Comparison of ENCODE assay signal across 12 mouse cellular contexts in the genomic region with DNA sequence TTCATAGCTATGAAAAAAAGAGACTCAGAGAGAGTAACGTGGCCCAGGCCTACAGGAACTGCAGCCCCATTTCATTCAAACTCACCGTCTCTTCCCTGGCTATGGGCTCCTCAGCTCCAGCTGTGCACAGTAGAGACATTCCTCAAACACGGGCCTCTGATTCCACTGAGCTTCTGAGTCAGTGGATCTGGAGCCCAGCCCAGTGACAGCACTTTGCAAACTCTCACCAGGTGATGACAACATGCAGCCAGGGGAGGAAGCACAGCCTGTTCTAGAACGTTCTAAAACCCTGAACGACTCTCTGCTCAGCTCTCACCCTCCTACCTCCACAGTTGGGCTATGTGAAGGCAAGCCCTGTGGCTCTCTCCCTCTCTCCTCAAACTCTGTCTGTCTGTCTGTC. TPM values are rescaled to one million over a fixed set of nuclear protein-coding genes. Genes with fewer than 3 reads are reported as not detected.
DNase-seq lines count a peak whose midpoint lies in the region; ATAC-seq lines count a peak whose summit lies in the region.
"Had no signal": no experiment of that assay in that cellular context is flagged by ENCODE, and none has a peak within 500 bp of the region (broad histone marks: within the 10 kb centered on the region; RNA-seq: fewer than 3 reads in every experiment).

No protein-coding gene starts in this region.

- no peak overlapping the region for H3K9ac ChIP-seq in heart, embryonic 15.5 days
- H3K9ac ChIP-seq: limb, embryonic 15.5 days had no signal

- no peak overlapping the region for H3K4me2 ChIP-seq in heart, embryonic 15.5 days
- H3K4me2 ChIP-seq: limb, embryonic 15.5 days had no signal

- no peak overlapping the region for H3K4me3 ChIP-seq in heart, embryonic 15.5 days
- H3K4me3 ChIP-seq: forebrain, embryonic 10.5 days; limb, embryonic 15.5 days had no signal

- no peaks in the 10 kb centered on the region for H3K36me3 ChIP-seq in heart, embryonic 15.5 days
- H3K36me3 ChIP-seq: forebrain, embryonic 10.5 days; G1E; limb, embryonic 15.5 days had no signal

- peak; percentile 46 to 53 for DNase-seq in left cerebral cortex, adult 18-20 months (ENCODE audit: low spot score in 2 of 2)
- no peak for DNase-seq in left cerebral cortex, postnatal 10 days (ENCODE audit: extremely low spot score in 1 of 2, low spot score in 2 of 2)
- peak; percentile 38 for DNase-seq in adrenal gland, postnatal 10 days
- DNase-seq in right cerebral cortex, postnatal 14 days = peak; percentile 22
- no peak for DNase-seq in cerebellum, adult 8-10 months
- no peak for DNase-seq in yolk sac, embryonic 10.5 days (ENCODE audit: low spot score)

- 0 out of 2 replicates have a peak, but pooled peaks have one; percentile 32 for ATAC-seq in heart, embryonic 15.5 days (replicated peaks; ENCODE audit: insufficient number of reproducible peaks, insufficient read depth, low FRiP score, low read depth)
- no peak for ATAC-seq in inflammation-experienced regulatory T-cells, adult 6 months
- ATAC-seq: hindbrain, embryonic 16.5 days had no signal

- H3K27me3 ChIP-seq in heart, embryonic 15.5 days = no peaks in the 10 kb centered on the region
- H3K27me3 ChIP-seq: limb, embryonic 15.5 days had no signal

- WGBS in heart, embryonic 15.5 days = 23% methylated on average over 5 of the region's 5 CpGs

- peaks cover 5% of the 10 kb centered on the region; the same call in 1 of the 2 replicates for H3K4me1 ChIP-seq in heart, embryonic 15.5 days (replicated peaks)

- no peaks in the 10 kb centered on the region for H3K9me3 ChIP-seq in heart, embryonic 15.5 days (replicated peaks)
- H3K9me3 ChIP-seq: forebrain, embryonic 10.5 days; limb, embryonic 15.5 days had no signal

- H3K27ac ChIP-seq in heart, embryonic 15.5 days = peak overlapping the region; percentile 24; the same call in 1 of the 2 replicates
- H3K27ac ChIP-seq: forebrain, embryonic 10.5 days; limb, embryonic 15.5 days had no signal

- intact Hi-C loops in left cerebral cortex, postnatal 10 days (cut with DNase I) = no loop called here

RNA-seq across cellular contexts. Expression of gene Bco1, which starts 1.6 kb away (rescaled TPM):
- not detected for total RNA-seq in left cerebral cortex, adult 18-20 months (2021)
- not detected for total RNA-seq in left cerebral cortex, postnatal 10 days (2021)
- 1 to 10 TPM; 1.2 to 2.8 TPM for total RNA-seq in adrenal gland, postnatal 10 days (2021)
- 0.16 TPM in 1 of 2 replicates, not detected in the other for polyA plus RNA-seq in heart, embryonic 15.5 days (2015; fragmentation: Nextera tagmentation; extraction: Ambion mirVana)
- not detected for polyA plus RNA-seq in inflammation-experienced regulatory T-cells, adult 6 months (2017; shearing (Covaris generic))
- total RNA-seq: G1E had no signal
- polyA plus RNA-seq: G1E had no signal

RNA-seq across cellular contexts. Expression of gene Pkd1l2, which starts 11.8 kb away (rescaled TPM):
- under 1 TPM; 0.07 to 0.26 TPM for total RNA-seq in left cerebral cortex, adult 18-20 months (2021)
- not detected for total RNA-seq in left cerebral cortex, postnatal 10 days (2021)
- total RNA-seq in adrenal gland, postnatal 10 days (2021) = under 1 TPM; 0.36 to 0.94 TPM
- polyA plus RNA-seq in heart, embryonic 15.5 days (2015; fragmentation: Nextera tagmentation; extraction: Ambion mirVana) = 0.05 and 0.08 TPM in 2 replicates
- under 1 TPM in 1 of 3 experiments, not detected in 2; 0.06 TPM for polyA plus RNA-seq in inflammation-experienced regulatory T-cells, adult 6 months (2017; shearing (Covaris generic))
- polyA plus RNA-seq: forebrain, embryonic 10.5 days had no signal

Comparison
In these comparisons a context has a peak if more than half of its experiments do, and no peak if none do; other contexts are left out.
1. DNase-seq: peak in left cerebral cortex, adult 18-20 months (2 of 2), adrenal gland, postnatal 10 days (single experiment) and right cerebral cortex, postnatal 14 days (single experiment); none in left cerebral cortex, postnatal 10 days (0 of 2), cerebellum, adult 8-10 months (single experiment) and yolk sac, embryonic 10.5 days (single experiment).